10 mouse cellular contexts compared by ENCODE assay signal in genomic region chr10:72099156-72099812, GRCm38 (mm10).
DNase-seq lines count a peak whose midpoint lies in the region; ATAC-seq and TF ChIP-seq lines count a peak whose summit lies in the region.
"Had no signal": no experiment of that assay in that cellular context is flagged by ENCODE, and none has a peak within 500 bp of the region (broad histone marks: within the 10 kb centered on the region; RNA-seq: fewer than 3 reads in every experiment).

No protein-coding gene starts in this region.

- no peak overlapping the region for H3K9ac ChIP-seq in forebrain, embryonic 11.5 days (ENCODE audit: low read length)

- intact Hi-C loops in gastrocnemius, adult 2 months (cut with DNase I): no loop called here

- no peak for DNase-seq in forebrain, embryonic 11.5 days (ENCODE audit: low spot score)
- DNase-seq in forebrain, embryonic 10.5 days (ENCODE audit: extremely low spot score, low spot score): no peak
- peak; percentile 7 to 25 for DNase-seq in right cerebral cortex, adult 2 months (ENCODE audit: low spot score in 2 of 2)
- DNase-seq in right cerebral cortex, postnatal 25 days: no peak
- DNase-seq in layer of hippocampus, adult 9-10 months (ENCODE audit: low spot score): peak; percentile 8
- DNase-seq in gastrocnemius, adult 2 months: no peak
- no peak for DNase-seq in ovary, adult 18-20 months (ENCODE audit: low spot score)
- no peak for DNase-seq in urinary bladder, adult 2 months (ENCODE audit: low spot score)
- DNase-seq: embryo, embryonic 11 days; lung, adult 18-20 months had no signal

- 70% methylated on average over 2 of the region's 2 CpGs for WGBS in forebrain, embryonic 11.5 days
- 66% methylated on average over 2 of the region's 2 CpGs for WGBS in forebrain, embryonic 10.5 days

- ATAC-seq in forebrain, embryonic 11.5 days (replicated peaks; ENCODE audit: low FRiP score): peak; percentile 42; the same call in 1 of the 2 replicates

- H3K4me3 ChIP-seq in forebrain, embryonic 11.5 days (ENCODE audit: low read depth, low read length): no peak overlapping the region
- no peak overlapping the region for H3K4me3 ChIP-seq in forebrain, embryonic 10.5 days
- H3K4me3 ChIP-seq in gastrocnemius, adult 2 months: no peak overlapping the region

- H3K9me3 ChIP-seq in forebrain, embryonic 11.5 days (ENCODE audit: control insufficient read depth, low read length): no peaks in the 10 kb centered on the region
- no peaks in the 10 kb centered on the region for H3K9me3 ChIP-seq in forebrain, embryonic 10.5 days

- no peak overlapping the region for H3K4me2 ChIP-seq in forebrain, embryonic 11.5 days (ENCODE audit: low read depth, low read length, severe bottlenecking)

- H3K27ac ChIP-seq in forebrain, embryonic 11.5 days (ENCODE audit: low read depth, low read length): no peak overlapping the region
- H3K27ac ChIP-seq in forebrain, embryonic 10.5 days: no peak overlapping the region
- no peak overlapping the region for H3K27ac ChIP-seq in gastrocnemius, adult 2 months

- H3K4me1 ChIP-seq in forebrain, embryonic 11.5 days (replicated peaks; ENCODE audit: control insufficient read depth, insufficient read depth, low read length): no peaks in the 10 kb centered on the region
- no peaks in the 10 kb centered on the region for H3K4me1 ChIP-seq in forebrain, embryonic 10.5 days

- H3K27me3 ChIP-seq in forebrain, embryonic 11.5 days (ENCODE audit: control insufficient read depth, insufficient read depth, low read length): no peaks in the 10 kb centered on the region
- H3K27me3 ChIP-seq in forebrain, embryonic 10.5 days (ENCODE audit: poor library complexity, severe bottlenecking): no peaks in the 10 kb centered on the region

- TF ChIP-seq CTCF in gastrocnemius, adult 2 months (IDR thresholded peaks at IDR 0.05): no peak

- no peaks in the 10 kb centered on the region for H3K36me3 ChIP-seq in forebrain, embryonic 11.5 days (ENCODE audit: control insufficient read depth, insufficient read depth, low read length)
- H3K36me3 ChIP-seq in forebrain, embryonic 10.5 days (replicated peaks): no peaks in the 10 kb centered on the region

Comparison
In these comparisons a context has a peak if more than half of its experiments do, and no peak if none do; other contexts are left out.
1. DNase-seq: peak in right cerebral cortex, adult 2 months (2 of 2) and layer of hippocampus, adult 9-10 months (single experiment); none in forebrain, embryonic 11.5 days (single experiment), forebrain, embryonic 10.5 days (single experiment), right cerebral cortex, postnatal 25 days (single experiment), gastrocnemius, adult 2 months (single experiment), ovary, adult 18-20 months (single experiment) and urinary bladder, adult 2 months (single experiment).